Mouse (Mus musculus) intestine, embryonic 16.5 days (tissue): ENCODE measurements around the gene Syne3. TPM values are rescaled to one million over a fixed set of nuclear protein-coding genes. Genes with fewer than 3 reads are reported as not detected.

ENCODE experiments used
- ATAC-seq: fragments of 200-750 bp; cut with Nextera tagmentation; 2 replicates; pipeline ENCODE4 v1.8.0; 2017; ENCODE audit warnings: moderate TSS enrichment, moderate library complexity
- H3K27ac ChIP-seq: fragments of 300-500 bp; sonication (generic); 2 replicates; pipeline ENCODE4 v1.5.1; 2014; ENCODE audit warnings: mild to moderate bottlenecking, low read length
- H3K27me3 ChIP-seq: fragments of 300-500 bp; sonication (generic); replicated peaks from 2 replicates; pipeline ENCODE4 v1.6.1; 2014; ENCODE audit warnings: low read length, control low read depth, mixed read lengths; ENCODE audit not compliant: control insufficient read depth, insufficient read depth
- H3K36me3 ChIP-seq: fragments of 300-500 bp; sonication (generic); 2 replicates; pipeline ENCODE4 v1.6.1; 2014; ENCODE audit warnings: low read length, control low read depth; ENCODE audit not compliant: control insufficient read depth, insufficient read depth
- H3K4me1 ChIP-seq: fragments of 300-500 bp; sonication (generic); 2 replicates; pipeline ENCODE4 v1.6.1; 2014; ENCODE audit warnings: low read length, control low read depth, mixed read lengths; ENCODE audit not compliant: control insufficient read depth, insufficient read depth
- H3K4me2 ChIP-seq: fragments of 300-500 bp; sonication (generic); 2 replicates; pipeline ENCODE4 v1.6.1; 2014; ENCODE audit warnings: low read depth, low read length, control low read depth
- H3K4me3 ChIP-seq: fragments of 300-500 bp; sonication (generic); 2 replicates; pipeline ENCODE4 v1.5.1; 2014; ENCODE audit warnings: mild to moderate bottlenecking, low read length
- H3K9ac ChIP-seq: fragments of 300-500 bp; sonication (generic); 2 replicates; pipeline ENCODE4 v1.6.1; 2014; ENCODE audit warnings: low read depth, low read length
- H3K9me3 ChIP-seq: fragments of 300-500 bp; sonication (generic); 2 replicates; pipeline ENCODE4 v1.6.1; 2016; ENCODE audit warnings: low read length, control low read depth; ENCODE audit not compliant: control insufficient read depth
- WGBS: fragments of 180-500 bp; shearing (Covaris S2); extraction: QIAGEN DNeasy Blood & Tissue Kit; methylation state at CpG from one replicate; pipeline ENCODE4 v1.1.7; 2014; 5-methylcytosine and 5-hydroxymethylcytosine counted together
- polyA plus RNA-seq: library from polyadenylated mRNA; unstranded; fragments of >200 nt; fragmentation: Nextera tagmentation; extraction: Ambion mirVana; gene quantifications from 2 replicates; pipeline ENCODE4 v1.2.1, GENCODE M21; 2015

The Syne3 gene
- polyA plus RNA-seq, 1 experiment from 2014 or later, result 0.51 TPM

- Histone ChIP-seq H3K36me3 (no peaks in the 10 kb centered on the region), H3K9me3 (peaks cover 5% of the 10 kb centered on the region), H3K9ac (no peak overlapping the region; the same call in 1 of the 2 replicates), H3K4me1 (no peaks in the 10 kb centered on the region), H3K4me2 (no peak overlapping the region), H3K4me3 (no peak overlapping the region), H3K27ac (peak overlapping the region; percentile 27; the same call in 1 of the 2 replicates), H3K27me3 (no peaks in the 10 kb centered on the region)
- ATAC-seq, result peak; percentile 66
- WGBS, result 85% methylated on average over 6 of the region's 6 CpGs
These were observed 63.4 kb downstream of the Syne3 start for GRCm38 (mm10) chr12:104946231-104946630.

DNA sequence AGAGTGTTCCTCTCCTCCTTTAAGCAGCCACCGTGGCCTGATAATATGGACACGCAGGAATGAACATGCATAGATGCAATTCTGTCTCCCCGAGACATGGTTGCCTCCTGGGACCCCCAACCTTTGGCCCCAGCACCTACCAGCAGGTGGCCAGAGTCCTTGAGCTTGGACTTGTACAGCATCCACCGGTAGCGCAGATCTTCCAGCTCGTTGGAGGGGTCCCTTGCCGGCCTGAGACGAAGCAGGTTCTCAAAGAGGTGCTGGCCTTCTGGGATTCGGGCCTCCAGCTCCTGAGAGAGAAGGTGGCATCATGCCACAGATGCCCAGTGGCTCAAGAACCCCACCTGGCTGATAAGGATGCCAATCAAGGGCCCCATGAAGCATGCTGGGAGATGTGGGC is 69.1 kb downstream of the Syne3 start:
- no peak for ATAC-seq
- Histone ChIP-seq H3K27ac (no peak overlapping the region), H3K9me3 (peaks cover 9% of the 10 kb centered on the region), H3K4me1 (0 out of 2 replicates have a peak, but pooled peaks cover 5% of the 10 kb centered on the region), H3K36me3 (no peaks in the 10 kb centered on the region), H3K4me3 (no peak overlapping the region), H3K27me3 (no peaks in the 10 kb centered on the region), H3K9ac (no peak overlapping the region), H3K4me2 (no peak overlapping the region)
- WGBS, result 78% methylated on average over 9 of the region's 9 CpGs

DNA sequence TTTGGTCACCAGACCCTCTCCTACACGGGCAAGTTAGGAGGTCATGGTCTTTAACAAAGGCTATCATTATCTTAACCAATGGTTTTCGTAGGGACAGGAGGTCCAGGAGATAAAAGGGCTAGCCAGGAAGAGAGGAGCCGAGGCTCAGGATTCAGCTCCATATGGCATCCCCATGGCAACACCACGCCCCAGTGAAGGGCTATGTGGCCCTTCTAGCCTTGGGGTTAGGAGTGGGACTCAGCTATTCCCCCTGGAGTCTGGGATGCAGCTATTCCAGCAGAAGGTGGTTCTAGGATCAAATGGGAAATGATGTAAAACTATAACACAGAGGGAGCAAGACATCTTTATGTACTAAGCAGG is 69.6 kb downstream of the Syne3 start:
- ATAC-seq, result peak; percentile 14; the same call in 1 of the 2 replicates
- Histone ChIP-seq H3K4me1 (0 out of 2 replicates have a peak, but pooled peaks cover 5% of the 10 kb centered on the region), H3K9me3 (peaks cover 8% of the 10 kb centered on the region), H3K9ac (no peak overlapping the region), H3K4me3 (no peak overlapping the region), H3K27ac (no peak overlapping the region), H3K36me3 (no peaks in the 10 kb centered on the region), H3K27me3 (no peaks in the 10 kb centered on the region), H3K4me2 (no peak overlapping the region)
- 18% methylated on average over 4 of the region's 4 CpGs for WGBS

GRCm38 (mm10) chr12:104939372-104940026 is 70.1 kb downstream of the Syne3 start:
- no peaks in the 10 kb centered on the region for H3K36me3 ChIP-seq
- H3K4me3 ChIP-seq, result no peak overlapping the region
- H3K4me2 ChIP-seq, result peak overlapping the region; percentile 18; the same call in 1 of the 2 replicates
- H3K9me3 ChIP-seq, result peaks cover 4% of the 10 kb centered on the region; the same call in 1 of the 2 replicates
- no peak overlapping the region for H3K9ac ChIP-seq
- no peaks in the 10 kb centered on the region for H3K27me3 ChIP-seq
- WGBS, result 32% methylated on average over 13 of the region's 13 CpGs
- 0 out of 2 replicates have a peak, but pooled peaks cover 5% of the 10 kb centered on the region for H3K4me1 ChIP-seq
- H3K27ac ChIP-seq, result no peak overlapping the region
- peak; percentile 67 for ATAC-seq

DNA sequence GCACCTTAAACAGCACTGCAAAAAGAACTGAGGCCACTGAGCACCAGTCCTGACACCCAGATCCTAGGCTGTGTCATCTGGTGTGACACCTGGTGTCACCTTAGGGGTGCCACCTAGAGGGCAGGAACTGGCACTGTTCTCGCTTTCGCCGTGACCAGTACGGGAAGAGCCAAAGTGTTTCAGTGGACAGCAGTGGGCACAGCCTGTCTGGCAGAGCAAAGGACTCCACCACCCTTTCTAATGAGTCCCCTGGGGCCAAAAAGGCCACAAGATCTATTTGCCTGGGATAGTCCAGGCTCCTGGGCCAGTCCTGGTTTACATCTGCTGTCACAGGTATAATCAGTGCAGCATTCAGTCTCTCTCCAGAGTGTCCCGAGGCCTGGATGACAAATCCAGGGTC is 70.7 kb downstream of the Syne3 start:
- Histone ChIP-seq H3K4me2 (no peak overlapping the region), H3K9ac (no peak overlapping the region), H3K36me3 (no peaks in the 10 kb centered on the region), H3K27me3 (no peaks in the 10 kb centered on the region), H3K27ac (no peak overlapping the region), H3K4me1 (0 out of 2 replicates have a peak, but pooled peaks cover 5% of the 10 kb centered on the region), H3K4me3 (no peak overlapping the region), H3K9me3 (peaks cover 4% of the 10 kb centered on the region; the same call in 1 of the 2 replicates)
- 74% methylated on average over 5 of the region's 5 CpGs for WGBS
- no peak for ATAC-seq

GRCm38 (mm10) chr12:104936223-104936622 is 73.4 kb downstream of the Syne3 start:
- Histone ChIP-seq H3K9me3 (peaks cover 4% of the 10 kb centered on the region; the same call in 1 of the 2 replicates), H3K4me3 (no peak overlapping the region), H3K36me3 (no peaks in the 10 kb centered on the region), H3K27me3 (no peaks in the 10 kb centered on the region), H3K4me1 (0 out of 2 replicates have a peak, but pooled peaks cover 5% of the 10 kb centered on the region), H3K9ac (no peak overlapping the region), H3K4me2 (no peak overlapping the region), H3K27ac (no peak overlapping the region)
- ATAC-seq, result no peak
- WGBS, result 78% methylated on average over 4 of the region's 4 CpGs

GRCm38 (mm10) chr12:104935144-104935543 is 74.5 kb downstream of the Syne3 start:
- Histone ChIP-seq H3K4me1 (0 out of 2 replicates have a peak, but pooled peaks cover 5% of the 10 kb centered on the region), H3K9ac (no peak overlapping the region), H3K4me2 (no peak overlapping the region), H3K9me3 (peaks cover 4% of the 10 kb centered on the region; the same call in 1 of the 2 replicates), H3K4me3 (no peak overlapping the region), H3K27me3 (no peaks in the 10 kb centered on the region), H3K27ac (no peak overlapping the region), H3K36me3 (no peaks in the 10 kb centered on the region)
- no peak for ATAC-seq
- WGBS, result 92% methylated on average over 8 of the region's 8 CpGs

DNA sequence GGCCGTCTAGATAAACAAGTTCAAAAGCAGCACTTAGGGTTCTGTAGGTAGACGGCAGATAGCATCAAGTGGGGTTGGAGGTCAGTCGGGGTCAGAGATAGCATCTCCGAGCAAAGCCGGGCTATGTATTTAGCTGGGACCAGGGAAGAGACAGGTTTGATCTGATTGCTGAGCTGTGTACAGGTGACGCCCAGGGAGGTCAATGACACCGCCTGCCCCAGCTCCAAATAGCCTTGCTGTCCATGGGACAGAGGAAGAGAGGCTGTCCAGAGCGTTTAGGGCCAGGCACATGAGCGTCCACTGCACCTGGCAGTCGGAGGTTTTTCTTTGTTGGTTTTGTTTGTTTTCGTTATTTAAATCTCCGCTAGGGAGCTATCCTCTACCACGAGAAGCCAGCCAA is 75.8 kb downstream of the Syne3 start:
- Histone ChIP-seq H3K4me1 (no peaks in the 10 kb centered on the region), H3K27me3 (no peaks in the 10 kb centered on the region), H3K9ac (no peak overlapping the region), H3K27ac (no peak overlapping the region), H3K9me3 (peaks cover 4% of the 10 kb centered on the region; the same call in 1 of the 2 replicates), H3K4me2 (no peak overlapping the region), H3K36me3 (no peaks in the 10 kb centered on the region), H3K4me3 (no peak overlapping the region)
- no peak for ATAC-seq
- WGBS, result 53% methylated on average over 13 of the region's 13 CpGs

GRCm38 (mm10) chr12:104933217-104933616 is 76.4 kb downstream of the Syne3 start:
- ATAC-seq, result no peak
- H3K4me2 ChIP-seq, result no peak overlapping the region
- H3K27ac ChIP-seq, result no peak overlapping the region
- H3K4me1 ChIP-seq, result no peaks in the 10 kb centered on the region
- 69% methylated on average over 2 of the region's 2 CpGs for WGBS
- H3K9me3 ChIP-seq, result peaks cover 4% of the 10 kb centered on the region; the same call in 1 of the 2 replicates
- H3K9ac ChIP-seq, result no peak overlapping the region
- H3K36me3 ChIP-seq, result no peaks in the 10 kb centered on the region
- no peak overlapping the region for H3K4me3 ChIP-seq
- no peaks in the 10 kb centered on the region for H3K27me3 ChIP-seq
